Mouse (Mus musculus): ENCODE results near the gene Ddb1.

DNA sequence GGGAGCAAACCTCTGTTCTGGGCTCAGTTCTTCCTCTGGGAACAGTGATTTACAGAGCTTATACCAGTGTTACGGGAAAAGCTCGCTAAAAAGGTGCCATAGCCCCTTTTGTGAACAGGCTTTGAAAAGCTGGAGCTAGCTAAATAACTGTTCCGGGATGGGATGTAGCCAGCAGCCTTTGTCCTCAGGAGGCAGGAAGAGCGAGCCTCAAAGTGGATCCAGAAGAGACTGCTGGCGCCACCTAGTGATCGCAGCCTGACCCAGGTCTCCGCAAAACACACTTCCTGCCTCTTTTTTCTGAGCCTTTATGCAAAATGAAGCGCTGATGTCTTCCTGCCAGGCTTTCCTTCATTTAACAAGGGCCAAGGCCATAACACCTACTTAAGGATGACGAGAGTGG lies 2.3 kb upstream of the Ddb1 start:
- TF ChIP-seq CTCF (IDR thresholded peaks at IDR 0.05; ENCODE audit: low read depth, low read length) (peak; percentile 94), POLR2A (IDR thresholded peaks at IDR 0.05; ENCODE audit: extremely low read depth, insufficient read depth, low read length) (no peak)
